Mouse (Mus musculus) intestine, embryonic 15.5 days (tissue): ENCODE results near the gene Hoxb5. TPM values are rescaled to one million over a fixed set of nuclear protein-coding genes. Genes with fewer than 3 reads are reported as not detected.

ENCODE experiments used
- ATAC-seq: fragments of 200-750 bp; cut with Nextera tagmentation; 2 replicates; pipeline ENCODE4 v1.8.0; 2017; ENCODE audit warnings: moderate TSS enrichment, moderate library complexity
- H3K27ac ChIP-seq: fragments of 300-500 bp; sonication (generic); 2 replicates; pipeline ENCODE4 v1.5.1; 2015; ENCODE audit warnings: mild to moderate bottlenecking, inconsistent platforms
- H3K27me3 ChIP-seq: fragments of 300-500 bp; sonication (generic); replicated peaks from 2 replicates; pipeline ENCODE4 v1.6.1; 2015; ENCODE audit warnings: inconsistent platforms
- H3K36me3 ChIP-seq: fragments of 300-500 bp; sonication (generic); 2 replicates; pipeline ENCODE4 v1.6.1; 2015; ENCODE audit warnings: inconsistent platforms
- H3K4me1 ChIP-seq: fragments of 300-500 bp; sonication (generic); replicated peaks from 2 replicates; pipeline ENCODE4 v1.6.1; 2015; ENCODE audit warnings: inconsistent platforms
- H3K4me2 ChIP-seq: fragments of 300-500 bp; sonication (generic); replicated peaks from 2 replicates; pipeline ENCODE4 v1.6.1; 2015; ENCODE audit warnings: mild to moderate bottlenecking, inconsistent platforms
- H3K4me3 ChIP-seq: fragments of 300-500 bp; sonication (generic); replicated peaks from 2 replicates; pipeline ENCODE4 v1.5.1; 2015; ENCODE audit warnings: inconsistent platforms
- H3K9ac ChIP-seq: fragments of 300-500 bp; sonication (generic); 2 replicates; pipeline ENCODE4 v1.6.1; 2015; ENCODE audit warnings: inconsistent platforms
- H3K9me3 ChIP-seq: fragments of 300-500 bp; sonication (generic); 2 replicates; pipeline ENCODE4 v1.6.1; 2016; ENCODE audit warnings: inconsistent platforms
- WGBS: fragments of 180-500 bp; shearing (Covaris S2); methylation state at CpG from one replicate; pipeline ENCODE4 v1.1.7; 2015; 5-methylcytosine and 5-hydroxymethylcytosine counted together
- polyA plus RNA-seq: library from polyadenylated mRNA; unstranded; fragments of >200 nt; fragmentation: Nextera tagmentation; extraction: Ambion mirVana; gene quantifications from 2 replicates; pipeline ENCODE4 v1.2.1, GENCODE M21; 2015

The Hoxb5 gene
- polyA plus RNA-seq, 1 experiment from 2014 or later, result 31.3 TPM

- H3K27ac ChIP-seq, result peak overlapping the region; percentile 98
- ATAC-seq, result no peak
- H3K4me3 ChIP-seq, result peak overlapping the region; percentile 64
- WGBS, result 25% methylated on average over 17 of the region's 17 CpGs
- peaks cover 18% of the 10 kb centered on the region for H3K4me1 ChIP-seq
- H3K36me3 ChIP-seq, result no peaks in the 10 kb centered on the region
- peaks cover 2% of the 10 kb centered on the region; the same call in 1 of the 2 replicates for H3K27me3 ChIP-seq
- no peaks in the 10 kb centered on the region for H3K9me3 ChIP-seq
- H3K9ac ChIP-seq, result peak overlapping the region; percentile 83
- H3K4me2 ChIP-seq, result peak overlapping the region; percentile 81
Measured at GRCm38 (mm10) chr11:96320688-96321087, 17.6 kb downstream of the Hoxb5 start.

DNA sequence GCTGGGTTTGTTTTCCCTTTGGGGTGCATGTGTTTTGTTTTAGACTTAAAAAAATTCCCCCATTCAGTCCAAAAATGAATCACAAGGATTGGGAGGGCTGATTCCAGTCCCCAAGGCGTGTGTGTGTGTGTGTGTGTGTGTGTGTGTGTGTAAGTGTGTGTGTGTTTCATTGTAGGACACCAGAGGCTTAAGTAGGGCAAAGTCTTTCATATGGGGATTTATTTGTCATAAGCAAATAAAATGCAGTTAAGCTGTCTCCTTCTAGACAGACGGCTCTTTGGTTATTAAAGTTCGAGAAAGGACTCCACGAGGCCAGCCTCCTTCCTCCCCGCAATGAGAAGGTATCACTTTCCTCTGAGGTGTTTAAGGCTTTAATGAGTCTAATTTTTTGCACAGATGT, 18.7 kb downstream of the Hoxb5 start:
- Histone ChIP-seq H3K4me3 (no peak overlapping the region; the same call in 1 of the 2 replicates), H3K9ac (peak overlapping the region; percentile 49), H3K4me2 (peak overlapping the region; percentile 81), H3K27ac (peak overlapping the region; percentile 89), H3K9me3 (no peaks in the 10 kb centered on the region), H3K27me3 (0 out of 2 replicates have a peak, but pooled peaks cover 2% of the 10 kb centered on the region), H3K36me3 (no peaks in the 10 kb centered on the region), H3K4me1 (peaks cover 11% of the 10 kb centered on the region; the same call in 1 of the 2 replicates)
- WGBS, result 20% methylated on average over 5 of the region's 5 CpGs
- no peak for ATAC-seq

GRCm38 (mm10) chr11:96322738-96323137, 19.6 kb downstream of the Hoxb5 start:
- peak overlapping the region; percentile 81 for H3K4me2 ChIP-seq
- H3K36me3 ChIP-seq, result no peaks in the 10 kb centered on the region
- no peak for ATAC-seq
- 0 out of 2 replicates have a peak, but pooled peaks cover 2% of the 10 kb centered on the region for H3K27me3 ChIP-seq
- no peaks in the 10 kb centered on the region for H3K9me3 ChIP-seq
- H3K27ac ChIP-seq, result peak overlapping the region; percentile 89
- H3K4me1 ChIP-seq, result peaks cover 10% of the 10 kb centered on the region
- H3K4me3 ChIP-seq, result peak overlapping the region; percentile 2; the same call in 1 of the 2 replicates
- peak overlapping the region; percentile 49 for H3K9ac ChIP-seq
- WGBS, result 34% methylated on average over 6 of the region's 6 CpGs

DNA sequence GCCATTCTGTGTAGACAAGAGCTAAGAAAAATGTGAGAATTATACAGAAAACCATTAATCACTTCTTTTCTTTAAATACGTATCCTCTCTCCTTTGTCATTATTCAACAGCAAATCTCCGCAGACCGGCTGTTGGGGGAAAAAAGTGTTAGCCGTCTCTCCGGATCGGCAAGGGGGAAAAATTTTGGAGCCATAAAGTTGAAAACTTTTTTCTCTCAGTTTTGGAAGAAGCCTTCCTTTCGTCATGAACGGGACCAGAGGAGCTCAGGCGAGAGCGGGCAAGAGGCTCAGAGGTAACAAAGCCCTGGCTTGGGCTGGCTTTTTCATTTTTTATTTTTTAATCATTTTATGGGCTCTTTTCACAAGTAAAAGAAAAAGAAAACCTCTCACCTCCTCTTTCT, 20.0 kb downstream of the Hoxb5 start, which contains the start of gene Hoxb3:
Hoxb3 (plus strand) TSS at position 173 of the 400 bp plus-strand sequence.
- Histone ChIP-seq H3K36me3 (no peaks in the 10 kb centered on the region), H3K4me1 (peaks cover 10% of the 10 kb centered on the region), H3K9ac (peak within 1 kb of the TSS; percentile 49), H3K4me2 (peak within 1 kb of the TSS; percentile 81), H3K27ac (peak within 1 kb of the TSS; percentile 89), H3K27me3 (0 out of 2 replicates have a peak, but pooled peaks cover 2% of the 10 kb centered on the region), H3K9me3 (no peaks in the 10 kb centered on the region), H3K4me3 (peak within 1 kb of the TSS; percentile 20)
- ATAC-seq, result no peak
- 26% methylated on average over 10 of the region's 10 CpGs for WGBS

- ATAC-seq, result no peak
- 20% methylated on average over 5 of the region's 5 CpGs for WGBS
- peak overlapping the region; percentile 81 for H3K4me2 ChIP-seq
- peaks cover 11% of the 10 kb centered on the region for H3K4me1 ChIP-seq
- peak overlapping the region; percentile 49 for H3K9ac ChIP-seq
- H3K27me3 ChIP-seq, result 0 out of 2 replicates have a peak, but pooled peaks cover 2% of the 10 kb centered on the region
- H3K36me3 ChIP-seq, result no peaks in the 10 kb centered on the region
- H3K27ac ChIP-seq, result peak overlapping the region; percentile 89
- no peaks in the 10 kb centered on the region for H3K9me3 ChIP-seq
- peak overlapping the region; percentile 20 for H3K4me3 ChIP-seq
Measured at GRCm38 (mm10) chr11:96324125-96324524, 21.0 kb downstream of the Hoxb5 start.

DNA sequence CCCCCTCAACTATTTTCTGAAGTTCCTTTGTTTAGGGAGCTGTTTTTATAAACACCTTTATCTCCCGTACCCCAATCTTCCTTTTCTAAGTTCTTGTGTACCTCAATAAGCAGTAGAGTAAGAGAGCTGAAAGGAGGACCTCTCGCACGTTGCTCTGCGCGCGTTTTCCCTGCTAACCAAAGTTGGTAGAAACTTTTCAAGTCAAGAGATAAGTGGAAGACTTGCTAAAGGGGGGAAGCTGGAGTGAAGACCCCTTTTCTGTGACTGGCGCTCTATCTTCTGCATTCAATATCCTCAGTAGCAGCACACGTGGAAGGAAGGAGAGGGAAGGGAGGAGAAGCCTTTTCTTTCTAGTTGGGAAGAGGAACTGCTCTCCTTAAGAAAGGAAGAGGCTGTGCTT, 21.8 kb downstream of the Hoxb5 start:
- Histone ChIP-seq H3K4me2 (peak overlapping the region; percentile 81), H3K9ac (peak overlapping the region; percentile 49), H3K9me3 (no peaks in the 10 kb centered on the region), H3K36me3 (no peaks in the 10 kb centered on the region), H3K4me1 (peaks cover 17% of the 10 kb centered on the region), H3K4me3 (peak overlapping the region; percentile 29), H3K27me3 (0 out of 2 replicates have a peak, but pooled peaks cover 2% of the 10 kb centered on the region), H3K27ac (peak overlapping the region; percentile 89)
- ATAC-seq, result no peak
- 30% methylated on average over 8 of the region's 8 CpGs for WGBS

DNA sequence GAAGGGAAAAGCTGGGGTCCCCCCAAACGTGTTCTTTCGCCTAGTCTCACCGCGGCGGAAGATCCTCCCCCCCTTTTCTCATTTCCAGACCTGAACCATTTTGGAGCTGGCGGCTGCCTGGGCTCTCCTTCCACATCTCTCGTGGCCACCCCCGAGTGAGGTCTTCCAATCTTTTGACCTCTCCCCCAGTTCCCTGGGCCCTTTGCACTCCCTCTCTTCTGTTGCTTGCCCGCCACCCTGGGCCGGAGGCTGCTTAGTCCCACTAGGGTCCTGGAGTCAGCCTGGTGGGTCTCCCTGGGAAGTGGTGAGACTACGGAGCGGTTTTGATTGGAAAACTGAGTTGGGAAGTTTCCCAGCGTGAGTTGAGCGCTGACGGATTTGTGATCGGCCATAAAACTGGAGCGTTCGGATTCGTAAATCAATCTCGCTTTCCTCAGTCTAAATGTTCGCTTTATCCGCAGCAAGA, 22.6 kb downstream of the Hoxb5 start:
- H3K4me1 ChIP-seq, result peaks cover 23% of the 10 kb centered on the region
- H3K4me3 ChIP-seq, result peak overlapping the region; percentile 29
- H3K27me3 ChIP-seq, result 0 out of 2 replicates have a peak, but pooled peaks cover 2% of the 10 kb centered on the region
- 18% methylated on average over 22 of the region's 22 CpGs for WGBS
- H3K36me3 ChIP-seq, result no peaks in the 10 kb centered on the region
- no peak for ATAC-seq
- H3K27ac ChIP-seq, result peak overlapping the region; percentile 89
- no peaks in the 10 kb centered on the region for H3K9me3 ChIP-seq
- H3K9ac ChIP-seq, result peak overlapping the region; percentile 49
- H3K4me2 ChIP-seq, result peak overlapping the region; percentile 81

- Histone ChIP-seq H3K36me3 (no peaks in the 10 kb centered on the region), H3K9ac (peak overlapping the region; percentile 39), H3K4me1 (peaks cover 28% of the 10 kb centered on the region), H3K4me2 (peak overlapping the region; percentile 81), H3K27ac (peak overlapping the region; percentile 89), H3K9me3 (no peaks in the 10 kb centered on the region), H3K27me3 (0 out of 2 replicates have a peak, but pooled peaks cover 4% of the 10 kb centered on the region), H3K4me3 (peak overlapping the region; percentile 29)
- 32% methylated on average over 12 of the region's 12 CpGs for WGBS
- ATAC-seq, result no peak
Measured at GRCm38 (mm10) chr11:96326705-96327104, 23.6 kb downstream of the Hoxb5 start.

- no peak for ATAC-seq
- Histone ChIP-seq H3K27me3 (0 out of 2 replicates have a peak, but pooled peaks cover 8% of the 10 kb centered on the region), H3K9ac (peak overlapping the region; percentile 11; the same call in 1 of the 2 replicates), H3K27ac (peak overlapping the region; percentile 89), H3K36me3 (no peaks in the 10 kb centered on the region), H3K4me2 (peak overlapping the region; percentile 81), H3K4me3 (0 out of 2 replicates have a peak overlapping the region, but pooled peaks have one; percentile 29), H3K9me3 (no peaks in the 10 kb centered on the region), H3K4me1 (peaks cover 32% of the 10 kb centered on the region)
- WGBS, result 31% methylated on average over 7 of the region's 7 CpGs
Measured at GRCm38 (mm10) chr11:96327122-96327521, 24.0 kb downstream of the Hoxb5 start.

- Histone ChIP-seq H3K4me1 (peaks cover 38% of the 10 kb centered on the region), H3K36me3 (no peaks in the 10 kb centered on the region), H3K4me2 (peak overlapping the region; percentile 81), H3K4me3 (no peak overlapping the region), H3K27me3 (peaks cover 8% of the 10 kb centered on the region; the same call in 1 of the 2 replicates), H3K27ac (peak overlapping the region; percentile 89), H3K9ac (peak overlapping the region; percentile 11; the same call in 1 of the 2 replicates), H3K9me3 (no peaks in the 10 kb centered on the region)
- no peak for ATAC-seq
- 36% methylated on average over 5 of the region's 5 CpGs for WGBS
Measured at GRCm38 (mm10) chr11:96327750-96328149, 24.6 kb downstream of the Hoxb5 start.

DNA sequence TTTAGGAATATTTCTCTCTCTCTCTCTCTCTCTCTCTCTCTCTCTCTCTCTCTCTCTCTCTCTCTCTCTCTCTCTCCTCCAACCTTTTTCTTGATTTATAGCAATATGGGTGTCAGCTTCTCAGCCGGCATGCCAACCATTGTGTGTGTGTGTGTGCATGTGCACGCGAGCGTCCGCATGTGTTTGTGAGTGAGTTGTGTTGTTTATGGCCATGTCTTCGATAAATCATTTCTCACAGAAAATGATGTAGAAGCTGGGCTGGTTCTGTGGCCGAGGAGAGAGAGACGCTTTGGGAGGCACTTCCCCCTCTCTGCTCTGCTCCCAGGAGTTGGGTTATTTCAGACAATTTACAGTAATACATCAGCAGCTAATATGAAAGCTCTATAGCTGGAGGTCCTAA, 25.5 kb downstream of the Hoxb5 start:
- Histone ChIP-seq H3K4me3 (no peak overlapping the region), H3K4me1 (peaks cover 46% of the 10 kb centered on the region), H3K27ac (0 out of 2 replicates have a peak overlapping the region, but pooled peaks have one; percentile 89), H3K27me3 (peaks cover 8% of the 10 kb centered on the region; the same call in 1 of the 2 replicates), H3K9me3 (no peaks in the 10 kb centered on the region), H3K4me2 (peak overlapping the region; percentile 81), H3K36me3 (no peaks in the 10 kb centered on the region), H3K9ac (no peak overlapping the region)
- 29% methylated on average over 8 of the region's 8 CpGs for WGBS
- no peak for ATAC-seq

- Histone ChIP-seq H3K9me3 (no peaks in the 10 kb centered on the region), H3K27me3 (peaks cover 6% of the 10 kb centered on the region; the same call in 1 of the 2 replicates), H3K4me3 (peak overlapping the region; percentile 46), H3K4me1 (peaks cover 76% of the 10 kb centered on the region), H3K9ac (peak overlapping the region; percentile 66), H3K36me3 (no peaks in the 10 kb centered on the region), H3K27ac (peak overlapping the region; percentile 92), H3K4me2 (peak overlapping the region; percentile 72)
- ATAC-seq, result no peak
- 16% methylated on average over 8 of the region's 8 CpGs for WGBS
Measured at GRCm38 (mm10) chr11:96332105-96332504, 29.0 kb downstream of the Hoxb5 start.
